ENCODE assay signal across 10 mouse cellular contexts in the genomic region with DNA sequence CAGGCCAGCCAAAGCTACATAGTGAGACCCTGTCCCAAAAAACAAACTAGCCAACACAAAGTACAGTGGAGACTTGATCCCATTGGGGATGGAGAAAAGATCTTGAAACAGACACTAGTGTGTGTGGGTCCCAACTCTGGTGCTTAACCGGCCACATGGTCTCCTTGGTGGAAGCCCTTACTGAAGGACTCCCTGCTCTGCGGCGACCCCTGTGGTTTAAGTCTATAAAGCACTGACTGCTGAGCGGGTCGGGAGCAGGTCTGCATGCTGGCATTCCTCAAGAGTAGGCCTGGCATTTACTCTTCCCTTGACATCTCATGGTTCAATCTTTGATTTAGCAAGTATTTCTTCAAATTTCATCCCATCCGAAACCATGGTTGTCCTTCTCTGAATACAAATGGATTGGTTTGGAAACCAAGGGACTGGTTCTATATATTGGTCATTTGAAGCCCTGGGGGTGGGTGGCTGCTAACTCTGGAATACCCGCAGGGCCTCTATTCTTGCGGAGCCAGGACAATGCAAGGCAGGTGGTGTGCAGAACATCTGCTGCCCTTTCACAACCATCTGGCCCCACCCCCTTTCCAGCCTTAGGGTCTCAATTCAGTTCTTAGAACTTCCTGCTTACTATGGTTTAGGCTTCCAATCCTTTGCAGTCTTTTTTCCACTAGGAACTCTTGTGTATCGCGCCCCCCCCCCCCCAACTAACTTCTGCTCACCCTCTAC. TPM values are rescaled to one million over a fixed set of nuclear protein-coding genes. Genes with fewer than 3 reads are reported as not detected.
DNase-seq lines count a peak whose midpoint lies in the region; ATAC-seq and TF ChIP-seq lines count a peak whose summit lies in the region.
"Had no signal": no experiment of that assay in that cellular context is flagged by ENCODE, and none has a peak within 500 bp of the region (broad histone marks: within the 10 kb centered on the region; RNA-seq: fewer than 3 reads in every experiment).

No protein-coding gene starts in this region.

- no peak for TF ChIP-seq EP300 in CH12.LX (IDR thresholded peaks at IDR 0.05; ENCODE audit: low read length)

- no peaks in the 10 kb centered on the region for H3K4me1 ChIP-seq in limb, embryonic 11.5 days (ENCODE audit: control insufficient read depth, insufficient read depth, low read length)
- H3K4me1 ChIP-seq in limb, embryonic 10.5 days, result no peaks in the 10 kb centered on the region
- peaks cover 0 to under 1% of the 10 kb centered on the region in 2 experiments; a peak in 1 of 4 replicates for H3K4me1 ChIP-seq in CH12.LX (ENCODE audit: control insufficient read depth in 1 of 2, insufficient read depth in 2 of 2)
- no peaks in the 10 kb centered on the region for H3K4me1 ChIP-seq in embryonic facial prominence, embryonic 14.5 days (ENCODE audit: control insufficient read depth, insufficient read depth, low read length)
- H3K4me1 ChIP-seq: heart, embryonic 13.5 days had no signal

- no peaks in the 10 kb centered on the region for H3K79me2 ChIP-seq in CH12.LX (replicated peaks; ENCODE audit: control insufficient read depth, extremely low read depth, insufficient read depth, poor library complexity, severe bottlenecking)

- no peak overlapping the region for H3K4me3 ChIP-seq in limb, embryonic 11.5 days (ENCODE audit: low read depth, low read length)
- no peak overlapping the region for H3K4me3 ChIP-seq in limb, embryonic 10.5 days
- no peak overlapping the region for H3K4me3 ChIP-seq in CH12.LX (replicated peaks in 1 of 3; ENCODE audit: low read depth in 2 of 3, low read length in 2 of 3, poor library complexity in 1 of 3)
- H3K4me3 ChIP-seq in embryonic facial prominence, embryonic 14.5 days (ENCODE audit: low read depth, low read length), result no peak overlapping the region
- H3K4me3 ChIP-seq: heart, embryonic 13.5 days; limb, embryonic 15.5 days had no signal

- ATAC-seq in limb, embryonic 11.5 days (ENCODE audit: insufficient number of reproducible peaks, low FRiP score, low TSS enrichment, low read depth), result no peak
- ATAC-seq in embryonic facial prominence, embryonic 14.5 days (ENCODE audit: low read depth), result no peak

- in situ Hi-C loops in CH12.LX (cut with MboI; ENCODE audit: low pct_ligation_motif_present, low pct_unique_long_range_greater_than_20kb, low sequenced_read_pairs), result no loop called here

- no peak overlapping the region for H3K4me2 ChIP-seq in limb, embryonic 11.5 days (ENCODE audit: low read depth, severe bottlenecking)
- H3K4me2 ChIP-seq in CH12.LX (ENCODE audit: insufficient read depth, low read depth, poor library complexity, severe bottlenecking), result no peak overlapping the region
- H3K4me2 ChIP-seq in embryonic facial prominence, embryonic 14.5 days (ENCODE audit: low read depth, low read length), result no peak overlapping the region
- H3K4me2 ChIP-seq: heart, embryonic 13.5 days; limb, embryonic 15.5 days had no signal

- peak in 1 of 2 experiments; percentile 29; a peak in 2 of 4 replicates for TF ChIP-seq CTCF in CH12.LX (conservative IDR thresholded peaks at IDR 0.05 in 1 of 2, IDR thresholded peaks at IDR 0.05 in 1 of 2; ENCODE audit: low read depth in 2 of 2, low read length in 2 of 2)

- no peaks in the 10 kb centered on the region for H3K27me3 ChIP-seq in limb, embryonic 11.5 days (ENCODE audit: control insufficient read depth, insufficient read depth, low read length)
- H3K27me3 ChIP-seq in limb, embryonic 10.5 days (ENCODE audit: low read depth, poor library complexity, severe bottlenecking), result no peaks in the 10 kb centered on the region
- peaks cover 23% of the 10 kb centered on the region for H3K27me3 ChIP-seq in CH12.LX (replicated peaks)
- no peaks in the 10 kb centered on the region for H3K27me3 ChIP-seq in embryonic facial prominence, embryonic 14.5 days (replicated peaks; ENCODE audit: control insufficient read depth, insufficient read depth, low read length)
- H3K27me3 ChIP-seq: heart, embryonic 13.5 days; limb, embryonic 15.5 days had no signal

- dilution Hi-C loops in CH12.LX (cut with MboI; ENCODE audit: extremely low pct_ligation_motif_present, extremely low pct_unique_long_range_greater_than_20kb, low sequenced_read_pairs), result no loop called here

- 69% methylated on average over 10 of the region's 10 CpGs for WGBS in limb, embryonic 11.5 days
- WGBS in limb, embryonic 10.5 days, result 72% methylated on average over 10 of the region's 10 CpGs
- 59% methylated on average over 8 of the region's 10 CpGs for WGBS in embryonic facial prominence, embryonic 14.5 days

- H3K27ac ChIP-seq in limb, embryonic 11.5 days (replicated peaks; ENCODE audit: low read depth, low read length), result no peak overlapping the region
- H3K27ac ChIP-seq in limb, embryonic 10.5 days, result no peak overlapping the region
- no peak overlapping the region for H3K27ac ChIP-seq in CH12.LX (ENCODE audit: insufficient read depth, low read depth)
- H3K27ac ChIP-seq in embryonic facial prominence, embryonic 14.5 days (replicated peaks; ENCODE audit: low read depth, low read length), result no peak overlapping the region
- H3K27ac ChIP-seq: heart, embryonic 13.5 days; limb, embryonic 15.5 days had no signal

- H3K36me3 ChIP-seq in limb, embryonic 11.5 days (ENCODE audit: control insufficient read depth, insufficient read depth, low read length), result peaks cover 13% of the 10 kb centered on the region
- H3K36me3 ChIP-seq in limb, embryonic 10.5 days, result peaks cover 47% of the 10 kb centered on the region
- no peaks in the 10 kb centered on the region for H3K36me3 ChIP-seq in CH12.LX (replicated peaks in 1 of 2; ENCODE audit: control insufficient read depth in 1 of 2, insufficient read depth in 1 of 2, low read length in 1 of 2)
- H3K36me3 ChIP-seq in embryonic facial prominence, embryonic 14.5 days (ENCODE audit: control insufficient read depth, insufficient read depth, low read length), result peaks cover 45% of the 10 kb centered on the region

- H3K9me3 ChIP-seq in limb, embryonic 11.5 days (ENCODE audit: control insufficient read depth, low read length), result no peaks in the 10 kb centered on the region
- no peaks in the 10 kb centered on the region for H3K9me3 ChIP-seq in limb, embryonic 10.5 days (replicated peaks)
- H3K9me3 ChIP-seq in CH12.LX (replicated peaks; ENCODE audit: low read length), result no peaks in the 10 kb centered on the region
- no peaks in the 10 kb centered on the region for H3K9me3 ChIP-seq in embryonic facial prominence, embryonic 14.5 days (ENCODE audit: control insufficient read depth, low read length)
- H3K9me3 ChIP-seq: heart, embryonic 13.5 days; limb, embryonic 15.5 days had no signal

- no peak; the same call in 1 of the 2 replicates for TF ChIP-seq RAD21 in CH12.LX (IDR thresholded peaks at IDR 0.05; ENCODE audit: low read depth, low read length)

- DNase-seq in limb, embryonic 11.5 days (ENCODE audit: low spot score), result peak; percentile 42
- DNase-seq in limb, embryonic 10.5 days (ENCODE audit: low spot score), result no peak
- DNase-seq in A20 (ENCODE audit: low read depth, low spot score) (peak; percentile 22), CH12.LX (ENCODE audit: extremely low read depth) (peak; percentile 3)
- peak; percentile 22 for DNase-seq in embryonic facial prominence, embryonic 14.5 days (ENCODE audit: low spot score)
- DNase-seq in urinary bladder, postnatal 10 days (ENCODE audit: low spot score), result no peak
- DNase-seq in spleen, postnatal 4 days (ENCODE audit: low spot score in 2 of 2), result no peak
- DNase-seq: right cerebral cortex, adult 18-20 months had no signal

- no peak overlapping the region for H3K9ac ChIP-seq in limb, embryonic 11.5 days (ENCODE audit: low read length)
- H3K9ac ChIP-seq in CH12.LX (ENCODE audit: insufficient read depth, low read depth), result no peak overlapping the region
- H3K9ac ChIP-seq in embryonic facial prominence, embryonic 14.5 days (ENCODE audit: low read depth, low read length), result no peak overlapping the region
- H3K9ac ChIP-seq: heart, embryonic 13.5 days; limb, embryonic 15.5 days had no signal

- no peak for TF ChIP-seq POLR2A in CH12.LX (IDR thresholded peaks at IDR 0.05; ENCODE audit: low read depth, low read length)

TF ChIP-seq in CH12.LX, 34 proteins besides CTCF, POLR2A, EP300 and RAD21:
- no peak for TF ChIP-seq TCF12 (IDR thresholded peaks at IDR 0.05; ENCODE audit: low read depth, low read length)
- TF ChIP-seq NELFE (IDR thresholded peaks at IDR 0.05; ENCODE audit: low read depth, low read length), result no peak
- no peak for TF ChIP-seq UBTF (IDR thresholded peaks at IDR 0.05; ENCODE audit: low read depth, low read length)
- no peak for TF ChIP-seq MYC (IDR thresholded peaks at IDR 0.05; ENCODE audit: low read depth, low read length)
- TF ChIP-seq NRF1 (IDR thresholded peaks at IDR 0.05; ENCODE audit: low read depth, low read length), result no peak
- TF ChIP-seq JUND (conservative IDR thresholded peaks at IDR 0.05; ENCODE audit: low read depth, low read length), result no peak
- no peak for TF ChIP-seq CHD1 (IDR thresholded peaks at IDR 0.05; ENCODE audit: low read depth, low read length)
- no peak for TF ChIP-seq E2F4 (IDR thresholded peaks at IDR 0.05; ENCODE audit: insufficient replicate concordance, low read depth, low read length)
- TF ChIP-seq SIN3A (IDR thresholded peaks at IDR 0.05; ENCODE audit: low read length), result no peak
- TF ChIP-seq RCOR1 (conservative IDR thresholded peaks at IDR 0.05; ENCODE audit: low read depth, low read length), result no peak
- TF ChIP-seq TBP (conservative IDR thresholded peaks at IDR 0.05; ENCODE audit: low read depth, low read length), result no peak
- TF ChIP-seq PAX5 (IDR thresholded peaks at IDR 0.05; ENCODE audit: low read length), result no peak

RNA-seq across cellular contexts. Expression of a gene that starts 27.2 kb away (rescaled TPM):
- 63.9 and 71.4 TPM in 2 replicates for polyA plus RNA-seq in limb, embryonic 11.5 days (2014; fragmentation: Nextera tagmentation; extraction: Ambion mirVana)
- 33.7 and 42.7 TPM in 2 replicates for polyA plus RNA-seq in limb, embryonic 10.5 days (2016; fragmentation: Nextera tagmentation; extraction: Ambion mirVana)
- 38.4 and 58.8 TPM in 2 replicates for total RNA-seq in CH12.LX (2012; rRNA removed)
- 36.9 TPM in 2 replicates for total RNA-seq in CH12.LX (2014; rRNA removed)
- polyA plus RNA-seq in CH12.LX (2012; ENCODE audit: insufficient read length, low read depth), result 43.2 and 43.6 TPM in 2 replicates
- 35.1 and 39.1 TPM in 2 replicates for polyA plus RNA-seq in embryonic facial prominence, embryonic 14.5 days (2014; fragmentation: Nextera tagmentation; extraction: Ambion mirVana)

Comparison
In these comparisons a context has a peak if more than half of its experiments do, and no peak if none do; other contexts are left out.
1. DNase-seq: peak in limb, embryonic 11.5 days (single experiment), A20 (single experiment), CH12.LX (single experiment) and embryonic facial prominence, embryonic 14.5 days (single experiment); none in limb, embryonic 10.5 days (single experiment), urinary bladder, postnatal 10 days (single experiment) and spleen, postnatal 4 days (0 of 2).